Mouse (Mus musculus): ENCODE measurements around the gene Usp2. TPM values are rescaled to one million over a fixed set of nuclear protein-coding genes. Genes with fewer than 3 reads are reported as not detected.

Gene Usp2
- polyA plus RNA-seq, 1 experiment from 2014 or later, result 31.9 TPM

DNA sequence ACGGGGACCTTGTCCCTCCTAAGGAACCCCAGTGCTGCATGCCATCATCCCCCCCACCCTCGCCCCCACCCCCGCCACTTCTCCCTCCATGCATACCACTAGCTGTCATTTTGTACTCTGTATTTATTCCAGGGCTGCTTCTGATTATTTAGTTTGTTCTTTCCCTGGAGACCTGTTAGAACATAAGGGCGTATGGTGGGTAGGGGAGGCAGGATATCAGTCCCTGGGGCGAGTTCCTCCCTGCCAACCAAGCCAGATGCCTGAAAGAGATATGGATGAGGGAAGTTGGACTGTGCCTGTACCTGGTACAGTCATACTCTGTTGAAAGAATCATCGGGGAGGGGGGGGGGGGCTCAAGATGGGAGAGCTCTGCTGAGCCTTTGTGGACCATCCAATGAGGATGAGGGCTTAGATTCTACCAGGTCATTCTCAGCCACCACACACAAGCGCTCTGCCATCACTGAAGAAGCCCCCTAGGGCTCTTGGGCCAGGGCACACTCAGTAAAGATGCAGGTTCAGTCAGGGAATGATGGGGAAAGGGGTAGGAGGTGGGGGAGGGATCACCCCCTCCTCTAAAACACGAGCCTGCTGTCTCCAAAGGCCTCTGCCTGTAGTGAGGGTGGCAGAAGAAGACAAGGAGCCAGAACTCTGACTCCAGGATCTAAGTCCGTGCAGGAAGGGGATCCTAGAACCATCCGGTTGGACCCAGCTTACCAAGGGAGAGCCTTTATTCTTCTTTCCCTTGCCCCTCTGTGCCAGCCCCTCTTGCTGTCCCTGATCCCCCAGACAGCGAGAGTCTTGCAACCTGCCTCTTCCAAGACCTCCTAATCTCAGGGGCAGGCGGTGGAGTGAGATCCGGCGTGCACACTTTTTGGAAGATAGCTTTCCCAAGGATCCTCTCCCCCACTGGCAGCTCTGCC is 19.0 kb upstream of the Usp2 start:
- Histone ChIP-seq H3K27ac (no peak overlapping the region), H3K4me1 (peaks cover 37% of the 10 kb centered on the region), H3K27me3 (peaks cover 32% of the 10 kb centered on the region), H3K36me3 (no peaks in the 10 kb centered on the region), H3K4me2 (no peak overlapping the region), H3K9ac (no peak overlapping the region), H3K9me3 (replicated peaks) (no peaks in the 10 kb centered on the region), H3K4me3 (replicated peaks) (no peak overlapping the region)
- no peak for ATAC-seq (replicated peaks; ENCODE audit: low FRiP score)
- 74% methylated on average over 14 of the region's 14 CpGs for WGBS

- Histone ChIP-seq H3K4me1 (peaks cover 28% of the 10 kb centered on the region), H3K36me3 (no peaks in the 10 kb centered on the region), H3K9me3 (replicated peaks) (no peaks in the 10 kb centered on the region), H3K4me3 (replicated peaks) (no peak overlapping the region), H3K9ac (no peak overlapping the region), H3K27ac (no peak overlapping the region), H3K4me2 (no peak overlapping the region), H3K27me3 (peaks cover 23% of the 10 kb centered on the region)
- WGBS, result 65% methylated on average over 15 of the region's 15 CpGs
- ATAC-seq (replicated peaks; ENCODE audit: low FRiP score), result no peak
Observed at GRCm38 (mm10) chr9:44048541-44049380, 18.1 kb upstream of the Usp2 start.

DNA sequence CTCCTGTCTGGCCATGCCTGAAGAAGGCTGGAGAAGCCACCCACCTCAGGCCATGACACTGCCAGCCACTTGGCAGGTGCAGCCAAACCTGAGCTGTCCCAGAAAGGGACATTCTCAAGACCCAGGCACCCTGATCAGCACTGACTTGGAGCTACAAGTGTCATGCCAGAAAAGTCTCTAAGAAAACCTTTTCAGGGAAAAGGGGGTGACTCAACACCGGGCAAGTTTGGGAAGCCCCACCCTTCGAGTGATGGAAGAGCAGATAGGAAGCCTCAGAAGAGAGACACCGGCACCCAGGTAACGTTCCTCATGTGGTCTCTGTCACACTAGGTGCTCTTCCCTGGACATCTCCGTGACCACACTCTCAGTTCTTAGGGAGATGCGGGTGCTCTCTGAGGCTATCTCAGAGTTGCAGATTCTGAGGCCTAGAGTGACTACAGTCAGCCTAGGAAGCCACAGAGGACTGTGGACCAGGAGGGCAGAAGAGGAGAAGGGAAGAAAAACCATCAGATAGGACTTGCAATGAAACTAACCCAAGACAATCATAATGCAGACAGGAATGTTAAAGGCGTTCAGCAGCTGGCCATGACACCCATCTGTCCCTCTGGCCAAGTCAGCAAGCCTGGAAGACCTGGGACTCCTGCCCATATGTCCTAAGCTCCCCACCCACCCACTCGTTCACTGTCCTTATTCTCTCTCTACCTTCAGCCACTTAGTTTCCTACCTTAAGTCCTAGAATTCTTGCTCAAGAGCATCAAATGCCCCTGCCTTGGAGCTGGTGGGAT is 17.2 kb upstream of the Usp2 start:
- H3K27ac ChIP-seq, result no peak overlapping the region
- WGBS, result 88% methylated on average over 8 of the region's 8 CpGs
- H3K9me3 ChIP-seq (replicated peaks), result no peaks in the 10 kb centered on the region
- ATAC-seq (replicated peaks; ENCODE audit: low FRiP score), result no peak
- H3K4me1 ChIP-seq, result peaks cover 20% of the 10 kb centered on the region; the same call in 1 of the 2 replicates
- no peak overlapping the region for H3K4me3 ChIP-seq (replicated peaks)
- peaks cover 15% of the 10 kb centered on the region for H3K27me3 ChIP-seq
- no peaks in the 10 kb centered on the region for H3K36me3 ChIP-seq
- no peak overlapping the region for H3K9ac ChIP-seq
- no peak overlapping the region for H3K4me2 ChIP-seq

- no peak for ATAC-seq (replicated peaks; ENCODE audit: low FRiP score)
- Histone ChIP-seq H3K27me3 (0 out of 2 replicates have a peak, but pooled peaks cover 3% of the 10 kb centered on the region), H3K9ac (no peak overlapping the region), H3K4me3 (replicated peaks) (no peak overlapping the region), H3K4me1 (0 out of 2 replicates have a peak, but pooled peaks cover 6% of the 10 kb centered on the region), H3K27ac (no peak overlapping the region), H3K9me3 (replicated peaks) (no peaks in the 10 kb centered on the region), H3K36me3 (no peaks in the 10 kb centered on the region), H3K4me2 (no peak overlapping the region)
- 74% methylated on average over 3 of the region's 3 CpGs for WGBS
Observed at GRCm38 (mm10) chr9:44052855-44053254, 14.0 kb upstream of the Usp2 start.

DNA sequence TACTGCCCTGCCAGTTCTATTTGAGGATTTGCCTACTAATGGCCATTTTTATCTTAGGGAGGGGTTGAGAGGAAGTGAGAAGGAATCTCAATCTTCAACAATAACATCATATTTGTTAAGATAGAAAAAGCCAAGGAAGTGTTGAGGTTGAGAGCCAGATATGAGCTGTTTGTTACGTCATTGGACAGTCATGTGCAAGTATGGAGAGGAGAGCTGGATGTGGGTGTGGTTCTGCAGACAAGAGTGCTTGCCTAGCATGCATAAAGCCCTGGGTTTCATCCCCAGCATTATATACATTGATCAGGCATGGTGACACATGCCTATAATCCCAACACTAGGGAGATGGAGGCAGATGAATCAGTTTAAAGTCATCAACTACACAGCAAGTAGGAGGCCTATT is 12.9 kb upstream of the Usp2 start:
- H3K27ac ChIP-seq, result no peak overlapping the region
- H3K9ac ChIP-seq, result no peak overlapping the region
- H3K9me3 ChIP-seq (replicated peaks), result no peaks in the 10 kb centered on the region
- 0 out of 2 replicates have a peak, but pooled peaks cover under 1% of the 10 kb centered on the region for H3K27me3 ChIP-seq
- H3K4me1 ChIP-seq, result 0 out of 2 replicates have a peak, but pooled peaks cover 2% of the 10 kb centered on the region
- 68% methylated on average over 1 of the region's 1 CpGs for WGBS
- no peak overlapping the region for H3K4me3 ChIP-seq (replicated peaks)
- no peak for ATAC-seq (replicated peaks; ENCODE audit: low FRiP score)
- no peak overlapping the region for H3K4me2 ChIP-seq
- no peaks in the 10 kb centered on the region for H3K36me3 ChIP-seq

DNA sequence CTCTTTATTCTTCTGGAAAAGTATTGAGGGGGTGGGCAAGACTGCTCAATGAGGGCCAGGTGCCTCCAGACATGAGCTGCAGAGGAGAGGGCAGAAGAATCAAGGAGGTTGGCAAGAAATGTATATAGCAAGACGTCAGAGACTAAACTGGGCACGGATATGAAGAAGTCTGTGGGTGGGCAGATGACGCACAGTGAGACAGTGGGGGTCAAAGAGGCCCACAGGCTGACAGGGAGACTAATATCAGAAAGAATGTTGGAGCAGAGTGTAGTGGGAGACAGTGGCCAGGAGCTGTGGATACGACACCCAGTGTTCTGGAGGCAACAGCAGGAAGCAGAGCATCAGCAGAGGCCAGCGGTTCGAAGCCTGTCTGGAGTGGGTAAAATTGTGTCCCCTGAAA is 8.2 kb upstream of the Usp2 start:
- WGBS, result 80% methylated on average over 6 of the region's 6 CpGs
- Histone ChIP-seq H3K4me2 (no peak overlapping the region), H3K4me1 (no peaks in the 10 kb centered on the region), H3K4me3 (replicated peaks) (no peak overlapping the region), H3K36me3 (no peaks in the 10 kb centered on the region), H3K9ac (no peak overlapping the region), H3K9me3 (replicated peaks) (no peaks in the 10 kb centered on the region), H3K27ac (no peak overlapping the region), H3K27me3 (0 out of 2 replicates have a peak, but pooled peaks cover 5% of the 10 kb centered on the region)
- ATAC-seq (replicated peaks; ENCODE audit: low FRiP score), result no peak

DNA sequence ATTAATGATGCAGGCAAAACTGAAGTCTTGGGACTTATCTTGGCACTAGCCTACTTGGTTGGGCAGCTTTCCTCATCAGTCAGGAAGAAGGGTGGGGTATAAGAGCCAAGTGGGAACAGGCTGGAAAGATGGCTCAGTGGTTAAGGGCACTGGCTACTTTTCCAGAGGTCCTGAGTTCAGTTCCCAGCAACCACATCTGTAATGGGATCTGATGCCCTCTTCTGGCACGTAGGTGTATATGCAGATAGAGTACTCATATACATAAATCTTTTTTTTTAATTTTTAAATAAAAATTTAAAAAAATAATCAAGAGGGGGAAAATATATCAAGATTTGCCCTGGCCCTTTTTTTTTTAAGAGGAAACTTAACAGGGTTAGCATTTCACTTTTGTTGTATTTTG is 1.6 kb upstream of the Usp2 start:
- Histone ChIP-seq H3K36me3 (no peaks in the 10 kb centered on the region), H3K4me1 (peaks cover 25% of the 10 kb centered on the region), H3K4me3 (replicated peaks) (no peak overlapping the region), H3K27ac (no peak overlapping the region), H3K4me2 (no peak overlapping the region), H3K27me3 (0 out of 2 replicates have a peak, but pooled peaks cover 5% of the 10 kb centered on the region), H3K9me3 (replicated peaks) (no peaks in the 10 kb centered on the region), H3K9ac (no peak overlapping the region)
- ATAC-seq (replicated peaks; ENCODE audit: low FRiP score), result no peak
- 30% methylated on average over 1 of the region's 1 CpGs for WGBS

- H3K9ac ChIP-seq, result peak overlapping the region; percentile 53
- no peaks in the 10 kb centered on the region for H3K9me3 ChIP-seq (replicated peaks)
- no peaks in the 10 kb centered on the region for H3K36me3 ChIP-seq
- H3K4me3 ChIP-seq (replicated peaks), result peak overlapping the region; percentile 57
- H3K4me1 ChIP-seq, result peaks cover 46% of the 10 kb centered on the region
- ATAC-seq (replicated peaks; ENCODE audit: low FRiP score), result peak; percentile 20
- H3K27me3 ChIP-seq, result 0 out of 2 replicates have a peak, but pooled peaks cover 5% of the 10 kb centered on the region
- WGBS, result 7% methylated on average over 15 of the region's 15 CpGs
- H3K4me2 ChIP-seq, result peak overlapping the region; percentile 93
- 0 out of 2 replicates have a peak overlapping the region, but pooled peaks have one; percentile 33 for H3K27ac ChIP-seq
Observed at GRCm38 (mm10) chr9:44067241-44067959, 579 bp downstream of the Usp2 start.

DNA sequence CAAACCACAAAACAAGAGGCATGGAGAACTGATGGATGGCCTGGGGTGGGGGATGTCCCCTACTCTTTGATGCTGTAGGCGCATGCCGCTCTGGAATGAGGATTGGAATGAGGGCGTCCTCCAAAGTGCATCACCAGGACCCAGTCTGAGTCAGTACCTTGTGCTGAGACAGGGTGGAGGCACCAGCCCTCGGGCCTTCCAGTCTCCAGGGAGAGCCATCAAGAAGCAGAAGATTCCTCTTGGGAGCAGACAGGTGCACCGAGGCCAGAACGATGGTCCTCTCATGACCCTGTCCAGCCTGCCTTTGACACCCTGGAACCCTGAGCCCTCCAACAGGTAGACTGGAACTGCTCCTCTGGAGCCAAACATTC is 1.1 kb downstream of the Usp2 start:
- no peak overlapping the region for H3K4me3 ChIP-seq (replicated peaks)
- no peak overlapping the region for H3K9ac ChIP-seq
- no peaks in the 10 kb centered on the region for H3K9me3 ChIP-seq (replicated peaks)
- ATAC-seq (replicated peaks; ENCODE audit: low FRiP score), result no peak
- no peaks in the 10 kb centered on the region for H3K36me3 ChIP-seq
- H3K27ac ChIP-seq, result no peak overlapping the region
- H3K27me3 ChIP-seq, result 0 out of 2 replicates have a peak, but pooled peaks cover 5% of the 10 kb centered on the region
- H3K4me2 ChIP-seq, result peak overlapping the region; percentile 93
- WGBS, result 84% methylated on average over 6 of the region's 6 CpGs
- peaks cover 51% of the 10 kb centered on the region for H3K4me1 ChIP-seq

DNA sequence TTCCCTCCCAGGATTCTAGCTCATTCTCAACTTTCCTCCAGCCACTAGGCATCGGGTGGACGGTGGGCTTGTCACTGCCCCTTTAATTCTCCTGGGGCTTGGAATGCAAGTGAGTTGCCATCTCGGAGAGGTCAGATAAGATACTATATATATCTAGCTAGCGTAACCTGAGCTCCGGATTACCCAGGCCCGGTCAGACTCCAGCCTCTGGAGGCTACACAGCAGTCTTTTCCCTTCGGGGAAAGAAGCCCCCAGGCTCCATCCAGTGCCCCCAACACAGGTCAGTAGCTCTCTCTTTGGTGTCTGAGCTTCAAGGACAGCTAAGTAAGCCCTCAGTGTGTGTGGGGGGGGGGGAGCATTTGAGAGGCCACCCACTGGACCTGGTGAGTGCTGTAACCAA is 2.4 kb downstream of the Usp2 start:
- H3K4me1 ChIP-seq, result peaks cover 51% of the 10 kb centered on the region
- H3K36me3 ChIP-seq, result no peaks in the 10 kb centered on the region
- no peak overlapping the region for H3K4me3 ChIP-seq (replicated peaks)
- no peaks in the 10 kb centered on the region for H3K27me3 ChIP-seq
- H3K9me3 ChIP-seq (replicated peaks), result no peaks in the 10 kb centered on the region
- 16% methylated on average over 7 of the region's 7 CpGs for WGBS
- ATAC-seq (replicated peaks; ENCODE audit: low FRiP score), result no peak
- H3K27ac ChIP-seq, result no peak overlapping the region
- no peak overlapping the region for H3K9ac ChIP-seq
- H3K4me2 ChIP-seq, result 0 out of 2 replicates have a peak overlapping the region, but pooled peaks have one; percentile 16

All from kidney, embryonic 15.5 days (tissue).